Mouse (Mus musculus) G1E (cell line): ENCODE results near the gene B230307C23Rik.

ENCODE experiments used
- CTCF ChIP-seq: IDR thresholded peaks from 2 replicates; pipeline ENCODE4 v1.5.1; 2012; ENCODE audit warnings: low read depth, low read length, inconsistent platforms, mixed read lengths
- GATA1 ChIP-seq: IDR thresholded peaks from 2 replicates; pipeline ENCODE4 v1.6.1; 2012; ENCODE audit warnings: borderline replicate concordance, low read length, inconsistent platforms, mixed read lengths
- GATA2 ChIP-seq: IDR thresholded peaks from 2 replicates; pipeline ENCODE4 v1.6.1; 2012; ENCODE audit warnings: low read depth, low read length, inconsistent platforms, borderline replicate concordance
- POLR2AphosphoS5 ChIP-seq: IDR thresholded peaks from 2 replicates; pipeline ENCODE4 v1.6.1; 2012; ENCODE audit warnings: low read depth, low read length, inconsistent platforms; ENCODE audit not compliant: insufficient replicate concordance
- TAL1 ChIP-seq: conservative IDR thresholded peaks from 2 replicates; pipeline ENCODE4 v1.6.1; 2012; ENCODE audit warnings: low read depth, low read length, inconsistent platforms, mixed read lengths

DNA sequence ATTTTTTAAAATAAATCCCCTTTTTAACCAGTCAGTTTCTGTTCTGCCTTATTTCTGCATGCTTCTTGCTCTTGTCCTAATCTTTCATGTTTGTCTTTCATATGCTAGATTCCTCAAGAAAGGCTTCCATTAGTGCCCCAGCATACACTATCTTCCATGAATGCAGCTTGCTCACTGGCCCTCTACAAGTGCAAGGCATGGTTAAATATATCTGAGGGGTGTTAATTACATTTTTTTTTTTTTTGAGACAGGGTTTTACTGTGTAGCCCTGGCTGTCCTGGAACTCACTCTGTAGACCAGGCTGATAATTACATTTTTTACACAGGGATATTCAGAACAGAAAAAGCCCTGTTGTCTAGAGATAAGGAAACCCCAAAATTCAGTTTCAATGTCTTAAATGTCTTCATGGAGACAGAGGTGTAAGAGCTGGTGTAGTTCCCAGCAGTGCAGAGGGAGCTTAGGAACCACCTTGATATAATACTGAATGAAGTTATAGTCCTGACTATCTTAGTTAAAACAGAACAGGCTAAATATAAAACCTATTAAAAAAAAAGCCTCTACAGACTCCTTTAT is 38.6 kb upstream of the B230307C23Rik start:
- TF ChIP-seq GATA2 (no peak), CTCF (no peak), TAL1 (0 out of 2 replicates have a peak, but pooled peaks have one; percentile 26), GATA1 (no peak), POLR2AphosphoS5 (no peak)
